Mouse (Mus musculus): Measurements from ENCODE around the gene Hist1h2ao. TPM values are rescaled to one million over a fixed set of nuclear protein-coding genes. Genes with fewer than 3 reads are reported as not detected.
A peak's percentile ranks its signal among the peaks of the same experiment; 100 is the strongest.
"Not testable (repeated sequence)": the region's sequence is repeated elsewhere in the genome, so short reads cannot be mapped to it uniquely, and the experiment has no call there.

Gene Hist1h2ao
- polyA plus RNA-seq, 1 experiment from 2014 or later, result not detected

DNA sequence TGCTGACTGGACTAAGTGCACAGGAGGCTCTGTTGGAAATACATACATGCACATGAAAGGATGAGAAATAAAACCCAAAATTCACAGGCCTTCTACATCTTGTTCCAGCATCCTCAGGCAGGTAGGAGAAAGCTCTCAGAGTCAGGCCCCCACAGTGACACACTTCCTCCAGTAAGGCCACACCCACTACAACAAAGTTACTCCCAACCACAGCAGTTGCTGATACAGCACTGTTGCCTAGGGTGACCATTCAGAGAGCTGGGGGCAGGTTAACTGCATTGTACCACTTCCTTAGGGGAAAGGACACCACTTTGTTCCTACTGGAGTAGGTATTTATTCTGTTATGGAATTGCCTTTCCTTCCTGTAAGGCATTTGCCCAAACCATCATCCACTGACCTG lies 13.1 kb upstream of the Hist1h2ao start:
- not testable (repeated sequence) for ATAC-seq (ENCODE audit: low FRiP score, low TSS enrichment); H3K36me3 ChIP-seq (ENCODE audit: control insufficient read depth, insufficient read depth, low read length); H3K9me3 ChIP-seq (ENCODE audit: control insufficient read depth, low read length); DNase-seq; H3K9ac ChIP-seq (replicated peaks; ENCODE audit: low read length); H3K4me1 ChIP-seq (ENCODE audit: control insufficient read depth, insufficient read depth, low read length); H3K27ac ChIP-seq (replicated peaks; ENCODE audit: low read depth, low read length); H3K27me3 ChIP-seq (ENCODE audit: control insufficient read depth, insufficient read depth, low read length); H3K4me2 ChIP-seq (ENCODE audit: low read length); H3K4me3 ChIP-seq (replicated peaks; ENCODE audit: low read depth, low read length)

DNA sequence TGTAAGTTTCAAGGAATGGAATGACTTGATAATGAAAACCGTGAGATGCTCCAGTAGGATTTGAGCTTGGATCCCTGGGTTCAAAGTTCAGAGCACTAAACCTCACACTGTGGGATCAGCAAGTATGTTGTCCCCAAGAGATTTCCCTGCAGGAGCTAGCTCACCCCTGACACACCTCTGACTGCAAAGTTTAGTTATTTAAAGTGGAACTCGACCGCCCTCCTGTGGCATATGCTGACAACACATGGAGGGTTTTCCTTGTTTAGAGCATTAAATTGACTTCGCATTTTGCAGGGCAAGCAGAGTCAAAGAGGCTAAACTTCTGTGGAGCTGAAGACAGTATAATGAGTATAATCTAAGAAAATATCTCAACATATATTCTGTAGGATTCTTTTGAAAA lies 7.2 kb upstream of the Hist1h2ao start:
- not testable (repeated sequence) for H3K4me1 ChIP-seq (ENCODE audit: control insufficient read depth, insufficient read depth, low read length); H3K4me2 ChIP-seq (ENCODE audit: low read length); H3K9me3 ChIP-seq (ENCODE audit: control insufficient read depth, low read length); H3K27ac ChIP-seq (replicated peaks; ENCODE audit: low read depth, low read length); H3K9ac ChIP-seq (replicated peaks; ENCODE audit: low read length); H3K4me3 ChIP-seq (replicated peaks; ENCODE audit: low read depth, low read length); H3K36me3 ChIP-seq (ENCODE audit: control insufficient read depth, insufficient read depth, low read length); H3K27me3 ChIP-seq (ENCODE audit: control insufficient read depth, insufficient read depth, low read length); DNase-seq
- WGBS, result no CpG with 5 or more reads among the region's 4 CpGs
- ATAC-seq (ENCODE audit: low FRiP score, low TSS enrichment), result peak; percentile 76

DNA sequence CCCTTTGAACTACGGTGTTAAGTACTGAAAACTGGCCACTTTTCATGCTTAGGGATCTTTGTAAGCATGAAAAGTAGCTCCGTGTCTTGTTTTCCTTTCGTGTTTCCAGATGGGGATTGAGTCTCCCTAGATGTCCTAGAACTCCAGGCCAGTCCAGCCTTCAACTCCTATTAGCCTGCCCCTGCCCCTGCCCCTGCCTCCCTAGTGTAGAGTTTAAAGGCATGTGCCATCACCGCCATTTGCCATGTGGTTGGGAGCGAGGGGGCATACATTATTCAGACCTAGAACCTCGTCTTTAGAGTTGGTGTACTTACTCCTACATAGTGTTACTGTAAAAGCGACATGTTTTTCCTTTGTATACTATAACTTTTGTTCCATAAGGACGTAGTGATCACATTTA lies 809 bp downstream of the Hist1h2ao start:
- not testable (repeated sequence) for H3K9me3 ChIP-seq (ENCODE audit: control insufficient read depth, low read length); DNase-seq; H3K4me1 ChIP-seq (ENCODE audit: control insufficient read depth, insufficient read depth, low read length); H3K4me2 ChIP-seq (ENCODE audit: low read length); H3K9ac ChIP-seq (replicated peaks; ENCODE audit: low read length); H3K36me3 ChIP-seq (ENCODE audit: control insufficient read depth, insufficient read depth, low read length); H3K4me3 ChIP-seq (replicated peaks; ENCODE audit: low read depth, low read length); H3K27ac ChIP-seq (replicated peaks; ENCODE audit: low read depth, low read length); H3K27me3 ChIP-seq (ENCODE audit: control insufficient read depth, insufficient read depth, low read length)
- 0 out of 2 replicates have a peak, but pooled peaks have one; percentile 7 for ATAC-seq (ENCODE audit: low FRiP score, low TSS enrichment)
- no CpG with 5 or more reads among the region's 8 CpGs for WGBS

DNA sequence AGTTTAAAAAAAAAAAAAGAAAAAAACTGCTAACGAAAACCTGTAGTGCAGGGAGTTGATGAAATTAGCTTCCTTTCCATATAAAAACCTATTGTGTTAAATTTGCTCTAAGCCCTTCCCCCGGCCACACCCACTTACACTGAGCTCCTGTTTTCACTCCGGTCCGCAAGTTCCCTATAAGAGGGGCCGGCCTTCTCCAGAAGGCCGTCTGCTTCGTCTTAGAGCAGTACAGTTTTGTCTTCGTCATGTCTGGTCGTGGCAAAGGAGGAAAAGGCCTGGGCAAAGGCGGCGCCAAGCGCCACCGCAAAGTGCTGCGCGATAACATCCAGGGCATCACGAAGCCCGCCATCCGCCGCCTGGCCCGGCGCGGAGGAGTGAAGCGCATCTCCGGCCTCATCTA lies 1.3 kb downstream of the Hist1h2ao start, which contains the start of gene Hist1h4m:
Gene Hist1h4m (plus strand): TSS at position 208 of the 400 bp plus-strand sequence.
- not testable (repeated sequence) for H3K4me1 ChIP-seq (ENCODE audit: control insufficient read depth, insufficient read depth, low read length); H3K36me3 ChIP-seq (ENCODE audit: control insufficient read depth, insufficient read depth, low read length); H3K9me3 ChIP-seq (ENCODE audit: control insufficient read depth, low read length); H3K27ac ChIP-seq (replicated peaks; ENCODE audit: low read depth, low read length); H3K4me3 ChIP-seq (replicated peaks; ENCODE audit: low read depth, low read length); DNase-seq; H3K9ac ChIP-seq (replicated peaks; ENCODE audit: low read length); H3K27me3 ChIP-seq (ENCODE audit: control insufficient read depth, insufficient read depth, low read length)
- ATAC-seq (ENCODE audit: low FRiP score, low TSS enrichment), result peak; percentile 71
- WGBS, result no CpG with 5 or more reads among the region's 24 CpGs
- peak within 1 kb of the TSS; percentile 37 for H3K4me2 ChIP-seq (ENCODE audit: low read length)

DNA sequence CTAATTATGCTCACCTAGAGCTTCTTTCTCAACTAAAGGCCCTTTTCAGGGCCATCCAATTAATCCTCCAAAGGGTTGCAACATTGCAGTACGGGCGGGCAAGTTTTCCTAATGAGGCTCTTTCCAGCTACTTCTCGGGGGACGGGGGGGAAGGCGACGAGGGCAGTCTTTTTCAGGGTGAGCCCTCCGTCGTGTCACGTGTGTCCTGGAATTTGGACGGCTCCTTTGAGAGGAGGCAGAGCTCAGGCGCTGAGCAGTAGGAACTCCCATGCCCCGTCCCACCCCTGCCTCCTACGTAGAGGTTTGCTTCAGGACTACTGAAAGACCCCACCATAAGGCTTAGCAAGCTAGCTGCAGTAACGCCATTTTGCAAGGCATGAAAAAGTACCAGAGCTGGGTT lies 1.8 kb downstream of the Hist1h2ao start:
- WGBS, result 0% methylated on average over 13 of the region's 14 CpGs
- H3K9me3 ChIP-seq (ENCODE audit: control insufficient read depth, low read length); H3K36me3 ChIP-seq (ENCODE audit: control insufficient read depth, insufficient read depth, low read length); DNase-seq; H3K27me3 ChIP-seq (ENCODE audit: control insufficient read depth, insufficient read depth, low read length); H3K9ac ChIP-seq (replicated peaks; ENCODE audit: low read length); H3K4me3 ChIP-seq (replicated peaks; ENCODE audit: low read depth, low read length); H3K27ac ChIP-seq (replicated peaks; ENCODE audit: low read depth, low read length); H3K4me1 ChIP-seq (ENCODE audit: control insufficient read depth, insufficient read depth, low read length): not testable (repeated sequence)
- peak; percentile 31; the same call in 1 of the 2 replicates for ATAC-seq (ENCODE audit: low FRiP score, low TSS enrichment)
- peak overlapping the region; percentile 37 for H3K4me2 ChIP-seq (ENCODE audit: low read length)

DNA sequence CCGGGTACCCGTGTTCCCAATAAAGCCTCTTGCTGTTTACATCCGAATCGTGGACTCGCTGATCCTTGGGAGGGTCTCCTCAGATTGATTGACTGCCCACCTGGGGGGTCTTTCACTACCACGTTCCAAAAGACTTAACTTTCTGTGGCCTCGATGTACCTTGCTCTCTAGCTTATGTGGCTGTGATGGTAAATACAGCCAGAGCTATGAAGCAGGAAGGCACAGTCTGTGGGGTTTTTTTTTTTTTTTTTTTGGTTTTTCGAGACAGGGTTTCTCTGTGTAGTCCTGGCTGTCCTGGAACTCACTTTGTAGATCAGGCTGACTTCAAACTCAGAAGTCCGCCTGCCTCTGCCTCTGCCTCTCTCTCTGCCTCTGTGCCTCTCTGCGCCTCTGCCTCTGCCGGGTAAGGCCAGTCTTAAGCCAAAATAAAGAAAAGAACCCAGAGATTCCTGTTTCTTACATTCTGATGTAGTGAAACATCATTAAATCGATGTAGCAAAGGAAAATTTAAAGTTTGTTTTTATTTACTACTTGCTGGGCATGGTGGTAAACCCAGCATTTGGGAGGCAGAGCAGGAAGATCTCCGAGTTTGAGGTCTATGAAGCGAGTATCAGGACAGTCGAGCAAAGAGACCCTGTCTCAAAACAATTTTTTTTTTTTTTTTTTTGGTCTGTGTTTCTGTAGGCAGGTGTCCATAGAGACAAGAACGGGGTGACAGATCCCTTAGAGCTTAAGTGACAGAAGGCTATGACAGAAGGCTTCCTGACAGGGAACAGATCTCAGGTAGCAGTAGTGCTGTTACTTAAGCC lies 10.0 kb downstream of the Hist1h2ao start:
- H3K27ac ChIP-seq (replicated peaks; ENCODE audit: low read depth, low read length); H3K4me1 ChIP-seq (ENCODE audit: control insufficient read depth, insufficient read depth, low read length); H3K9ac ChIP-seq (replicated peaks; ENCODE audit: low read length); H3K36me3 ChIP-seq (ENCODE audit: control insufficient read depth, insufficient read depth, low read length); DNase-seq; H3K9me3 ChIP-seq (ENCODE audit: control insufficient read depth, low read length); H3K4me3 ChIP-seq (replicated peaks; ENCODE audit: low read depth, low read length); ATAC-seq (ENCODE audit: low FRiP score, low TSS enrichment); H3K27me3 ChIP-seq (ENCODE audit: control insufficient read depth, insufficient read depth, low read length); H3K4me2 ChIP-seq (ENCODE audit: low read length): not testable (repeated sequence)
- 57% methylated on average over 6 of the region's 16 CpGs for WGBS

DNA sequence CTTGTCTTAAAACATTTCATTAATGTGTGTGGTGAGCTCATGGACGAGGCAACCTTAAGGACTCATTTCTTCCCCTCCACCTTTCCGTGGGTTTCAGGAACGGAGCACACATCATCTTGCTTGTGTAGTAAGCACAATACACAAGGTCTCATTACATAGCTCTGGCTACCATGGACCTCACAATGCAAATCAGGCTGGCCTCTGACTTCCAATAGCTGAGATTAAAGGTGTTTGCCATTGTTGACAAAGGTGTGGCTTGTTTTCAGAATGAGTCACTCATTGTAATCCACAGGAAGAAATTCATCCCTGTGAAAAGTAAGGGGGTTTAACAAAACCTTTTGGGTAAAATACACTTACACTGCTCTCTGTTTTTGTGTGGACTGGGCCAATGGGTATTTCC lies 18.2 kb downstream of the Hist1h2ao start:
- no peak overlapping the region for H3K9ac ChIP-seq (replicated peaks; ENCODE audit: low read length)
- H3K9me3 ChIP-seq (ENCODE audit: control insufficient read depth, low read length), result no peaks in the 10 kb centered on the region
- no peak overlapping the region for H3K4me3 ChIP-seq (replicated peaks; ENCODE audit: low read depth, low read length)
- no peaks in the 10 kb centered on the region for H3K27me3 ChIP-seq (ENCODE audit: control insufficient read depth, insufficient read depth, low read length)
- 86% methylated on average over 3 of the region's 3 CpGs for WGBS
- DNase-seq, result no peak
- H3K4me2 ChIP-seq (ENCODE audit: low read length), result no peak overlapping the region
- no peaks in the 10 kb centered on the region for H3K4me1 ChIP-seq (ENCODE audit: control insufficient read depth, insufficient read depth, low read length)
- H3K36me3 ChIP-seq (ENCODE audit: control insufficient read depth, insufficient read depth, low read length), result no peaks in the 10 kb centered on the region
- no peak for ATAC-seq (ENCODE audit: low FRiP score, low TSS enrichment)
- no peak overlapping the region for H3K27ac ChIP-seq (replicated peaks; ENCODE audit: low read depth, low read length)

DNA sequence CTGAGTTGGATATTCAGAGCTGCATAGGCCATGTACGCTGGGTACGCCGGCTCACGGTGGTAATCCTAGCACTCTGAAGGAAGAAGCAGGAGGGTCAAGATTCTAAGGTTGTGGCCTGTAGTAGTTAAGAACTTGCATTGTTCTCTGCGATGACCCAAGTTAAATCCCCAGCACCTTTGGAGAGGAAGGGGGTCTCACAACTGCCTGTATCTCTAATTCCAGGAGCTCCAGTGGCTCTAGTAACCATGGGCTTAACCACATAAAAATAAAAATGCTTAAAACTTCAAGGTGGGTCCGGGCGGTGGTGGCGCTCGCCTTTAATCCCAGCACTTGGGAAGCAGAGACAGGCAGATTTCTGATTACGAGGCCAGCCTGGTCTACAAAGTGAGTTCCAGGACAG lies 20.1 kb downstream of the Hist1h2ao start:
- H3K36me3 ChIP-seq (ENCODE audit: control insufficient read depth, insufficient read depth, low read length), result no peaks in the 10 kb centered on the region
- no peak overlapping the region for H3K9ac ChIP-seq (replicated peaks; ENCODE audit: low read length)
- no peaks in the 10 kb centered on the region for H3K27me3 ChIP-seq (ENCODE audit: control insufficient read depth, insufficient read depth, low read length)
- 85% methylated on average over 10 of the region's 10 CpGs for WGBS
- no peak for DNase-seq
- no peak overlapping the region for H3K4me2 ChIP-seq (ENCODE audit: low read length)
- H3K4me1 ChIP-seq (ENCODE audit: control insufficient read depth, insufficient read depth, low read length), result no peaks in the 10 kb centered on the region
- no peak overlapping the region for H3K27ac ChIP-seq (replicated peaks; ENCODE audit: low read depth, low read length)
- H3K9me3 ChIP-seq (ENCODE audit: control insufficient read depth, low read length), result no peaks in the 10 kb centered on the region
- H3K4me3 ChIP-seq (replicated peaks; ENCODE audit: low read depth, low read length), result no peak overlapping the region
- no peak for ATAC-seq (ENCODE audit: low FRiP score, low TSS enrichment)
